Mouse (Mus musculus): ENCODE measurements around the gene Tnnc2.

Gene Tnnc2

DNA sequence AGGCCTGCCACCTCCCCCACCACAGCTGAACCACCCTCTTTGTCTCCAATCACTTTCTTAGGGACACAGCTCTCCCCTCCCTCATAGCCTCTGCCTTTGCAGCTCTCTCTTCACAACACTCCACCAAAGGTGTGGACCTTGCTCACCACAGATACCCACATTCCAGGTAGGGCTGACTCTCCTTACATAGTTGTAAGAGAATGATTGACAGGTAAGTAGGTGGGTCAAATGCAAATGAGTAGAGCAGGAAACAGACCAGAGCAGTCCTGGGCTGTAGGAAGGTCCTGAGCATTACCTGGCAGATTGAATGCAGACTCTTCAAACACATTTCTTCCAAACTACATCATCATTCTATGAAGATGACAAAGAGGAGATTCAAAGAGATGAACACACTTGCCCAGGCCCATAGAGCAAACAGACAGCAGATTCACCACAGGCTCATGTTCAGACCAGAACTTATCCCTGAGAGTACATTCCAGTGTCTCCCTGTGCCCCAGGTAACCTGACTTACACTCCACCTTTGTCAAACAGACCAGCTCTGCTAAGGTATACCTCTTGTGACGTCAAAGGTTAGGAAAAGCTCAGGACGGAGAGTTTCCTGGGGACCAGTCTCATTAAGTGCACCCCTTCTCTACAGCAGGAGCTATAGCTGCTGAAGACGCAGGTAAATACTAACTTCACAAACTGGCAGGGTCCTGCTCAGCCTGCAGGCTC, 42.2 kb downstream of the Tnnc2 start:
- DNase-seq (ENCODE audit: low read depth, low spot score), result no peak

DNA sequence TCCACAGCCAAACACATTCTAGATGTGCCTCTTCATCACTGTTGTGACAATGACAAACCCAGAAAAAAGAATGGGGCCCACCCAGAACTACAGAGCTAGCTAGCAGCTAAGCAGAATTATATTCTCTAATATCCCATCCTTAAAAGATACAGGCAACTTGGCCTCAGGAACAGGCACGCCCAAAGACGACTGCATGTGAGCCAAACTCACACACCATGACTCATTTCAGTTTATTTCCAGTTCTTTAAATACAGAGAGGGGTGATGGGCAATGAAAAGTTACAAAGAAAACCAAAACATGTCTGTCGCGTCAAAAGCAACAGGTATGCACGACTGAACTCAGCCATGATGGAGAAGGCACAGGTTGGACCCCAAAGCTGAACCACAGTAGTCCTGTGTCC, 44.3 kb downstream of the Tnnc2 start:
- DNase-seq (ENCODE audit: low read depth, low spot score), result no peak

DNA sequence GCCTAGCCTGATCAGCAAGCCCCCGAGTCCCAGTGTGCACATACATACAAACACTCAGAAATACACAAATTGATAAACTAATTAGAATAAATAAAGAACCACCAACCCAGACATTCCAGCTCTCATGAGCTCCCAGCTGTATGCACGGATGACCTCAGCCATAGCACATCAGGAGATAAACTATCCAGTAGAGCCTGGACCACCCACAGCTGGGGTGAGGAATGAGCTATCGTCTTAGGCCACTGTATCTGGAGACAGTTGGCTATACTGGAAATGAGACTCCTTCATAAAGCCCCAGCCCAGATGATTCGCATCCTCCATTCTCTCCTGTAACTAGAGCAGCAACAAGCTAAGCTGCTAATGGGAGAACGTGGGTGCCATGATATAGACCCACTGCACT, 44.9 kb downstream of the Tnnc2 start:
- no peak for DNase-seq (ENCODE audit: low read depth, low spot score)

DNA sequence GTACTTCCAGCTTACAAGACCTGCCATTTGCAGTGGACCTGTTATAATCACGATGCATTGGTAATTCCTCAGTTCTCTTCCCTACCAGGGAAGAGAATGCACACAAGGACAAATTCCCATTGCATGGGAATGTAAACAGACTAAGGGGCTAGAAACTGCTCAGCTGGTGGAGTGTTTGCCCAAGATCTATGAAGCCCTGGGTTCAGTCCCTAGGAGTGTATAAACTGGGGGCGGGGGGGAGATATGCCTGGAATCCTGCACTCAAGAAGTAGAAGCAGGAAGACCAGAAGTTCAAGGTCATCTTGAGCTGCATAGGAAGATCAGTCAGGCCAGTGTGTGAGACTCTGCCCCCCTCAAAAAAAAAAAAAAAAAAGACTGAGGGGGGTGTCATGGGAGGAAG, 46.5 kb downstream of the Tnnc2 start:
- DNase-seq (ENCODE audit: low read depth, low spot score), result no peak

DNA sequence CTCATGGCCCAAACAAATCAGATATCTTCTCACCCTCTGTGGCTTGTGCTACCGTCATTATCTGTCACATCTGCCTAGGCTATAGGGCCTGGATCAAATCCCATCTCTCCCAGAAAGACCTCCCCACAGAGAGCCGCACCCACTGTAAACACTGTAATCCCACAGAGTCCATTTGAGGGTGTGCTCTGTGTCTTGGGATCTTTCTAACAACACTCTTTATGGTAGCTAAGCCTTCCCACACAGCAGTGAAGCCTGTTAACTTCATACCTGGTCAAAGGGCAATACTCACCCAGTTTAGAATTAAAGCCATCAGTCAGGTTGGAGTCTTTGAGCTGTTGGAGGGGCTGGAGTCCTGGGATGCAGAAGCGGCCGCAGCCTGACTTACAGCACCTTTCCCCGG, 48.0 kb downstream of the Tnnc2 start:
- DNase-seq (ENCODE audit: low read depth, low spot score), result no peak
